Mouse (Mus musculus) liver, postnatal 0 days (tissue): Measurements from ENCODE around the gene Upk2. TPM values are rescaled to one million over a fixed set of nuclear protein-coding genes. Genes with fewer than 3 reads are reported as not detected.

Experiments
- ATAC-seq: fragments of 200-750 bp; cut with Nextera tagmentation; 2 replicates; pipeline ENCODE4 v1.8.0; 2017; ENCODE audit warnings: mild to moderate bottlenecking, moderate library complexity
- DNase-seq: peaks from one replicate; pipeline ENCODE4 v3.0.0-alpha.2; 2016
- H3K27ac ChIP-seq: fragments of 300-500 bp; sonication (generic); 2 replicates; pipeline ENCODE4 v1.5.1; 2014; ENCODE audit warnings: antibody characterized with exemption, moderate library complexity, mild to moderate bottlenecking, low read depth
- H3K27me3 ChIP-seq: fragments of 300-500 bp; sonication (generic); 2 replicates; pipeline ENCODE4 v1.6.1; 2014; ENCODE audit warnings: low read length, control low read depth, mixed read lengths; ENCODE audit not compliant: insufficient read depth
- H3K36me3 ChIP-seq: fragments of 300-500 bp; sonication (generic); replicated peaks from 2 replicates; pipeline ENCODE4 v1.6.1; 2014; ENCODE audit warnings: mild to moderate bottlenecking, control low read depth, low read length, moderate library complexity, mixed read lengths; ENCODE audit not compliant: insufficient read depth
- H3K4me1 ChIP-seq: fragments of 300-500 bp; sonication (generic); 2 replicates; pipeline ENCODE4 v1.6.1; 2014; ENCODE audit warnings: antibody characterized with exemption, mild to moderate bottlenecking, control low read depth; ENCODE audit not compliant: insufficient read depth
- H3K4me2 ChIP-seq: fragments of 300-500 bp; sonication (generic); 2 replicates; pipeline ENCODE4 v1.6.1; 2014; ENCODE audit warnings: low read depth, mild to moderate bottlenecking, low read length, moderate library complexity, mixed read lengths
- H3K4me3 ChIP-seq: fragments of 300-500 bp; sonication (generic); 2 replicates; pipeline ENCODE4 v1.5.1; 2014; ENCODE audit warnings: low read depth, low read length
- H3K9ac ChIP-seq: fragments of 300-500 bp; sonication (generic); replicated peaks from 2 replicates; pipeline ENCODE4 v1.6.1; 2014; ENCODE audit warnings: mild to moderate bottlenecking, moderate library complexity
- H3K9me3 ChIP-seq: fragments of 300-500 bp; sonication (generic); 2 replicates; pipeline ENCODE4 v1.6.1; 2016; ENCODE audit warnings: mild to moderate bottlenecking, control low read depth, low read length, mixed read lengths
- CTCF ChIP-seq: sonication (generic); IDR thresholded peaks from 2 replicates; pipeline ENCODE4 v1.5.1; 2016; ENCODE audit warnings: antibody characterized with exemption, low read depth
- EP300 ChIP-seq: IDR thresholded peaks from 2 replicates; pipeline ENCODE4 v1.6.1; 2016; ENCODE audit warnings: antibody characterized with exemption, low read depth, mild to moderate bottlenecking
- WGBS: fragments of 180-500 bp; shearing (Covaris S2); extraction: QIAGEN DNeasy Blood & Tissue Kit; methylation state at CpG from one replicate; pipeline ENCODE4 v1.1.7; 2014; ENCODE audit not compliant: insufficient replicate concordance; 5-methylcytosine and 5-hydroxymethylcytosine counted together
- polyA plus RNA-seq: library from polyadenylated mRNA; unstranded; fragments of >200 nt; fragmentation: Nextera tagmentation; extraction: Ambion mirVana; gene quantifications from 2 replicates; pipeline ENCODE4 v1.2.1, GENCODE M21; 2015

The Upk2 gene
- polyA plus RNA-seq, 1 experiment from 2014 or later, result not detected

- peaks cover 47% of the 10 kb centered on the region for H3K4me1 ChIP-seq
- H3K9me3 ChIP-seq, result no peaks in the 10 kb centered on the region
- H3K4me3 ChIP-seq, result peak overlapping the region; percentile 57
- WGBS, result under 1% methylated on average over 26 of the region's 26 CpGs
- H3K36me3 ChIP-seq, result no peaks in the 10 kb centered on the region
- H3K27me3 ChIP-seq, result peaks cover 12% of the 10 kb centered on the region; the same call in 1 of the 2 replicates
- TF ChIP-seq EP300 (no peak), CTCF (peak; percentile 94)
- no peak overlapping the region for H3K9ac ChIP-seq
- peak overlapping the region; percentile 72 for H3K27ac ChIP-seq
- peak overlapping the region; percentile 87 for H3K4me2 ChIP-seq
- DNase-seq (peak; percentile 78), ATAC-seq (peak; percentile 74)
Observed at GRCm38 (mm10) chr9:44479628-44480428, 25.1 kb upstream of the Upk2 start.

- Histone ChIP-seq H3K4me2 (peak overlapping the region; percentile 87), H3K9me3 (no peaks in the 10 kb centered on the region), H3K4me3 (peak overlapping the region; percentile 57), H3K36me3 (no peaks in the 10 kb centered on the region), H3K9ac (peak overlapping the region; percentile 53; the same call in 1 of the 2 replicates), H3K27ac (peak overlapping the region; percentile 72), H3K4me1 (peaks cover 41% of the 10 kb centered on the region), H3K27me3 (peaks cover 12% of the 10 kb centered on the region; the same call in 1 of the 2 replicates)
- under 1% methylated on average over 29 of the region's 29 CpGs for WGBS
- ATAC-seq, result no peak
- peak; percentile 54 for DNase-seq
- TF ChIP-seq CTCF (0 out of 2 replicates have a peak, but pooled peaks have one; percentile 9), EP300 (no peak)
Observed at GRCm38 (mm10) chr9:44478959-44479605, 24.3 kb upstream of the Upk2 start.

GRCm38 (mm10) chr9:44478229-44478921 lies 23.6 kb upstream of the Upk2 start:
- peak overlapping the region; percentile 72; the same call in 1 of the 2 replicates for H3K27ac ChIP-seq
- peaks cover 12% of the 10 kb centered on the region; the same call in 1 of the 2 replicates for H3K27me3 ChIP-seq
- peak overlapping the region; percentile 53; the same call in 1 of the 2 replicates for H3K9ac ChIP-seq
- H3K4me3 ChIP-seq, result peak overlapping the region; percentile 57
- peak overlapping the region; percentile 87 for H3K4me2 ChIP-seq
- 0% methylated on average over 20 of the region's 27 CpGs for WGBS
- no peak for ATAC-seq
- no peak for TF ChIP-seq CTCF
- no peak for TF ChIP-seq EP300
- no peaks in the 10 kb centered on the region for H3K36me3 ChIP-seq
- peak; percentile 51 for DNase-seq
- H3K4me1 ChIP-seq, result peaks cover 35% of the 10 kb centered on the region
- H3K9me3 ChIP-seq, result no peaks in the 10 kb centered on the region

- Histone ChIP-seq H3K27ac (no peak overlapping the region), H3K36me3 (no peaks in the 10 kb centered on the region), H3K4me2 (peak overlapping the region; percentile 87), H3K4me3 (peak overlapping the region; percentile 57), H3K27me3 (peaks cover 12% of the 10 kb centered on the region; the same call in 1 of the 2 replicates), H3K4me1 (peaks cover 33% of the 10 kb centered on the region), H3K9ac (0 out of 2 replicates have a peak overlapping the region, but pooled peaks have one; percentile 36), H3K9me3 (no peaks in the 10 kb centered on the region)
- DNase-seq, result no peak
- ATAC-seq, result no peak
- WGBS, result 7% methylated on average over 24 of the region's 24 CpGs
- TF ChIP-seq CTCF (peak; percentile 89), EP300 (no peak)
Observed at GRCm38 (mm10) chr9:44477339-44478228, 22.8 kb upstream of the Upk2 start.

- Histone ChIP-seq H3K27me3 (peaks cover 9% of the 10 kb centered on the region; the same call in 1 of the 2 replicates), H3K4me2 (no peak overlapping the region), H3K27ac (no peak overlapping the region), H3K9me3 (no peaks in the 10 kb centered on the region), H3K4me3 (no peak overlapping the region), H3K36me3 (no peaks in the 10 kb centered on the region), H3K4me1 (peaks cover 28% of the 10 kb centered on the region), H3K9ac (no peak overlapping the region)
- ATAC-seq (no peak), DNase-seq (no peak)
- TF ChIP-seq EP300 (no peak), CTCF (peak; percentile 30)
- 84% methylated on average over 3 of the region's 3 CpGs for WGBS
Observed at GRCm38 (mm10) chr9:44475936-44476335, 21.2 kb upstream of the Upk2 start.
